Mouse (Mus musculus): ENCODE data around the gene Nid2.

Gene Nid2

DNA sequence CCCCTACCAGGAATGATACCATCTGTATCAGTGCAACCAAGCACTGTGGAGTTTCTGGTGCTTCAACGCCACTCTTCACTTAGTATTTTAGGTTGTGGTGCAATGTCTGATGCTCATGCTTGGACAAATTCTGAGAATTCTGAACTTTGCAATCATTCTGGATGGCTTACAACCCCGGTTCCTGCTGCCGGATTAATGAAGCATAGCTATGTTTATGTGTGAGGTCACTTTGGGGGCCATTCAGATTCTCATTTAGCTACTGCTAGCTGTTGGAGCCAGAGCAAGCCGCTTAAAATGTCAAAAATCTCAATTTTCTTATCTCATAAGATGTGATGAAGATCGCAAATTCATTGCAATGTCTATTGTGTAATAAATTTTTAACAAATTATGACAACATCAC is 6.2 kb upstream of the Nid2 start:
- no peak for DNase-seq (ENCODE audit: low spot score in 2 of 2)

GRCm38 (mm10) chr14:19746232-19746631 is 4.8 kb upstream of the Nid2 start:
- DNase-seq (ENCODE audit: low spot score in 2 of 2), result no peak

- no peak for DNase-seq (ENCODE audit: low spot score in 2 of 2)
Measured at GRCm38 (mm10) chr14:19746731-19747130, 4.3 kb upstream of the Nid2 start.

DNA sequence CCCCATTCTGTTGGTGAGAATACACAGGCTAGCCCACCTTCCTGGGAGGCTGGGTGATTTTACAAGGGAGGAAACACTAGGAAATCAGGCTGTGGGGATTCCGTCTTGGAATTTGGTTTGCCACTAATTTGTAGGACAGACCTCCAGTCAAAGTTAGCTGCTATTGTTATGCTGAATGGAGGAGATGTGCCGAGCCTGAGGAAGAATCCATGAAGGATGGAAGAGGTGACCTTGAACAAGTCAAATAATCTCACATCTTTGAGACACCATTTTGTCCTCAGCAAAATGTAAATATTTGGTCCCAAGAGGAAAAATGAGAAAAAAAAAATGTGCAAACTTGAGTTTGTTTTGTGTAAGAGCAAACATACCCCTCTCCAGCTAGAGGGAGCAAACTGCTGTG is 1.3 kb upstream of the Nid2 start:
- no peak for DNase-seq (ENCODE audit: low spot score in 2 of 2)

DNA sequence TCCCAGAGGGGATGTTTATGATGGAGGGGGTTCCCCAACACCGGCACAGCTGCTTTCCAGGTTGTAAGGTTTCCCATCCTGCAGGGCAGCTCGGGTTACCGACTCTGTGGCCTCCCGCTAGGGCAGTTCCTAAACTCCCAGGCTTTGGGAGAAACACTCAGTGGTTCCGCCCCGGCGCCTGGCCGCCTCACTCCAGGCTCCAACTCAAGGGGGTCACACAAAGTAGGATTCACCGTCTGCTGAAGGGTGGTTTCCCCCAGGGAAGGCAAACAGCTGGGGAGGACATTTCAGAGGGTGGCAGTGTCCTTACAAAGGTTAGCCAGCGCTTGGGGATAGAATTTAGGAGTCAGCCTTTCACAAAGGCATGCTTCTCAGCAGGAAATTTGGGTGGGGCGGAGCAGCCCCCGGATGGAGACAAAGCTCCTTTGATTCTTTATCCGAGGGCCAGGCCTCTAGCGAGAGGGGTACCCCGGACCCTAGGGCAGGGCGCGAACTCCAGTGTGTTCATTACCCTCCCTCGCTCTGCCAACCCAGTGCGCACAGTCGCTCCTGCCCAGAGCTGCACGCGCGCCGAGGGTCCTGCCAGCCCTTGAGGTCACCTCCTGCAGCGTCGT is 547 bp upstream of the Nid2 start:
- no peak for DNase-seq (ENCODE audit: low spot score in 2 of 2)

DNA sequence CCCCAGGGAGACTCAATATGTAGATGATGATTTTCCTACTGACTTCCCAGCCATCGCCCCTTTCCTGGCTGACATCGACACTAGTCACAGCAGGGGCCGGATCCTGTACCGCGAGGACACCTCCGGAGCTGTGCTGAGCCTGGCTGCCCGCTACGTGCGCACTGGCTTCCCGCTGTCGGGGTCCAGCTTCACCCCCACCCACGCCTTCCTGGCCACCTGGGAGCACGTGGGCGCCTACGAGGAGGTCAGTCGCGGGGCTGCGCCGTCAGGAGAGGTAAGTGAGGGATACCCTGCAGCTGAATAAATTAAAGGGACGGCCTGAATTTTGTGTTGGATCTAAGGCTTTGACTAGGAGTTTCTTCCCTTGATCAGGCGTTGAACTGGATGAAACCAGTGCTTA is 1.2 kb downstream of the Nid2 start:
- no peak for DNase-seq (ENCODE audit: low spot score in 2 of 2)

DNA sequence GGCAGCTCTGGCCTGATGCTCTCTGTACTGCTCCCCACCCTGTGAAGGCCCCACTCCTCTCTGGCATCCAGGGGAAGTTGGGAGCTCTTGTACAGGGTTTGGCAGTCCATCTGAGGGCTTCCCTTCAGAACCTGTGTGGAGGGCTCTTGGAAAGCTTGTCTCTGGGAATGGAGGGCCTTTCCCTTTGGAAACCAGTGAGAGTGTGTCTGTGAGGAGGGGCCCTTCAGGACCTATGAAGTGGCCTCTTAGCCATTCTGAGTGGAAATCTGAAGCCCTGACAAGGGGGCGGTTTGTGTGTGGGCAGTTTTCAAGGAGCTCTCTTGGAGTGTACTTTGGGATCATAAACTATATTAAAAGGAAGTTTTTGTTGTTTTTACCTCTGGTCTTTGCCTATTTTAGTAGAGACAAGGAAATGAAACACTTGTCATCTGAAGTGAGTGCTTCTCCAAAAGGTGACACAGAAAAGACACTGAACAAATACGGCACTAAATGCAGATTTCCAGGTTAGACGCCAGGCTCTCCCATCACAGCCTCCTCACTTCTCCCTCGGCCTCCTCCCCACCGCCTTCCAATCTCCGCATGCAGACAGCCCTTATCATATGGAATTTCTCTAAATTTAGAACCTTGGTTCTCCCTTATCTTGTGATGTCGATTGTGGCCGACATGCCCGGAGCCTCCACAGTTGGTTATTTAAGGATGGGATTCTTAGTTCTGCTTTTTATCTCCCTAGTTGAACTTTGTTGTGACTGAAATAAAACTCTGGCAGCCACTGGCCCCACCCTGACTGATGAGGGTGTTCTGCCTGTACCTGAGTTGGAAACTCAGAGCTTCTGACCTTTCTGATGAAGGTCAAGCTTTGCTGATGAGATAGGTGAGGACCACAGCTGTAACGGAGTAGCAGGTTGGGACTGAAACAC is 8.5 kb downstream of the Nid2 start:
- no peak for DNase-seq (ENCODE audit: low spot score in 2 of 2)

DNA sequence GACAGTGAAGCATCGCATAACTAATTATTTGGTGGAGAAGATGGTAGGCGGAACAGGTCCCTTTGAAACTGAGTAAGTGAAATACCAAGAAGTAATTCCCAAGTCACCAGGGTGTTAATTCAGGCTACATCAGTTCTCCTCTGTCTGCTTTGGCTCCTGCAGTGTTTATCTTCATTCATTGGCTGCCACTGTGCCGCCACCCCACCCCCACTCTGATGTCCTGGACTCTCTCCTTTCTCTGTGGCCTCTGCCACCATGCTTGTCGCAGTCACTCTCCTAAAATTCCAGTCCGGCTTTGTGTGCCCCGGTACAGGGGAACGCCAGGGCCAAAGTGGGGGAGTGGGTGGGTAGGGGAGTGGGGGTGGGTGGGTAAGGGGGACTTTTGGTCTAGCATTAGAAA is 9.7 kb downstream of the Nid2 start:
- no peak for DNase-seq (ENCODE audit: low spot score in 2 of 2)

DNA sequence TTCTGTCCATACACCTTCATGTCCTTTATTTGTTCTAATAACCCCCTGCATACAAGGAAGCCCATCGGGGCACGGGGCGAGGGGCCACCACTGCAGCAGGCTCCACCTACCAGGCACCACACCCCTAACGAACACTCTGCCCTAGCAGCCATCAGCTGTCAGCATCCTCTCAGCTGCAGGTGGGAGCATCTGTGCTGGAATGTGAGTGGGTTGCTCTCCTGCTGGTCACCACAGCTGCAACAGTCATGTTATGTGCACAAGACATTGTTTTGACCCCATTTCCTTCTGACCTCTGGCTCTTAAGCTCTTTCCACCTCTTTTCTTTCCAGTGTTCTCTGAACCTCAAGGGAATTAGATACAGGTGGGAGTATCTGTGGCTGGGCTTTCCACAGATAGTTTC is 10.9 kb downstream of the Nid2 start:
- DNase-seq (ENCODE audit: low spot score in 2 of 2), result no peak

- DNase-seq (ENCODE audit: low spot score in 2 of 2), result no peak
Measured at GRCm38 (mm10) chr14:19763527-19763926, 12.5 kb downstream of the Nid2 start.

DNA sequence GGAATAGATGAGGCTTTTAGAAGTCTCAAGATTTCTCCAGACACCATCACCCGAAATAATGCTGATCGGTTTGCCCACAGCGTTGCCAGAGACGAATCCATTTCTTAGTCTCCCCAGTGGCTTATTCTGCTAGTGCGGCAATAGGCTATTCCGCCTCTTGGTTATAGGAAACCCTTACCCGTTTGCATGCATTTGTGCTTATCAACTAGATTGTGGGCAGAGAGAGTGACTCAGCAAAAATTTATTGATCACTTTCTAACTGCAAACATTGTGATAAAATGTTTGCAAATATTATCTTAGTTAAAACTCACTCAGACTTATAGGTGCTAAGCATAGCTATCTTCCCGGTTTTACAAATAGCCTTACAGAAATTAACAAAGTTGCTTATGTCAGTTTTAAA is 13.3 kb downstream of the Nid2 start:
- no peak for DNase-seq (ENCODE audit: low spot score in 2 of 2)

DNA sequence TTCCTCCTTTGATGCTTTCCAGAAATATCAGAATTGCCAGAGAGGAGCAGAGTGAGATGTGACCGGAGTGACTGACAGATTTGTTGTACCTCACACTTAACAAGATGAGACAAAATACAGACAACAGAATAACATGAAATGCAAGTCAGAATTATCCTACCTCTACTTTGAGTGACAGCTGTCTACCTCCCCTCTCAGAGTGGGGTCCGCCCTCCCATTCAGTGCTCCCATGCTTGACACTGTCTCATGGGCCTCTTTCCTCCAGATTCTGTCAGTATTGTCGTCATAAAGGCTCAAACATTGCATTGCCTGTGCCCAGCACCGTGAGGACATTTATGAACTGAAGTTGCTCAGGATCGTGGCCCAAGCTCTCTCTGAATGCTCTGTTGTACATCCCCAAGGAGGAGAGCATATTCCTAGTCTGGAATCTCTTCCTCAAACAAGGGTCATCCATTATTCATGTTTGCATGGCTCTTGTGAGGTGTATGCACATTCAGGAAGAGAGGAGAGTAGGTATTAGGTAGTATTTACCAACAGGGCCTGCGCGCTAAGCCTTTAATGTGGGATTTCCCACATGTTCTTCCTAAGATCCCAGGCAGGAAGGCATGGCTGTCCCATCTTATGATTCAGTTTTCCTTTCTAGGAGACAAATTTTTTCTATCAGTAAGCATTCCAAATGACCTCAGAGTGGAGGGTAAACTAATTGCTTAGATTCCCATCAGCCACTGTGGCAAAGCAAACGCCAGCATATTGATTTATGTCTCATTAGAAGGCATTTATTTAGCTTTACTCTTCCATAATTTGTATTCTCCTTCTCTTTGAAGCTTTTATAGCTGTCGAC is 14.7 kb downstream of the Nid2 start:
- no peak for DNase-seq (ENCODE audit: low spot score in 2 of 2)

GRCm38 (mm10) chr14:19766380-19766649 is 15.2 kb downstream of the Nid2 start:
- DNase-seq (ENCODE audit: low spot score in 2 of 2), result no peak

- DNase-seq (ENCODE audit: low spot score in 2 of 2), result no peak
Measured at GRCm38 (mm10) chr14:19768648-19769047, 17.6 kb downstream of the Nid2 start.

GRCm38 (mm10) chr14:19769441-19770200 is 18.6 kb downstream of the Nid2 start:
- no peak for DNase-seq (ENCODE audit: low spot score in 2 of 2)

DNA sequence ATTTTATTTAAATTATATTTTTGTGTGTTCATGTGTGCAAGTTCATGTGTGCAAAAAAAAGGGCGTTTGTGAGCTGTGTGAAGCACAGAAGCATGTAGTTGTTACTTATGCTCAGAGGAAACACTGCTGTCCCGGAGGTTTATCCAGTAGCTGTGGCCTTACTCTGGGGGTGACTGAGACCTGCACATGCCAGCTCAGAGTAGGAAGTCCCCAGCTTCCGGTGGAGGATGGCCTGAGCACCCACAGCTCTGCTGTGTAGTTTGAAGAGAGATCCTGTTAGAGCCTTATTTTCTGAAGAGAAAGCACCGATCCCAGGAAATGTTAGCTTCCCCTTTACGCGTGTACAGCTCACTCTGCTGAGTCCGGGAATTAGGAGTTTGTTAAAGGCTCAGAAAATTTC is 20.1 kb downstream of the Nid2 start:
- no peak for DNase-seq (ENCODE audit: low spot score in 2 of 2)

DNA sequence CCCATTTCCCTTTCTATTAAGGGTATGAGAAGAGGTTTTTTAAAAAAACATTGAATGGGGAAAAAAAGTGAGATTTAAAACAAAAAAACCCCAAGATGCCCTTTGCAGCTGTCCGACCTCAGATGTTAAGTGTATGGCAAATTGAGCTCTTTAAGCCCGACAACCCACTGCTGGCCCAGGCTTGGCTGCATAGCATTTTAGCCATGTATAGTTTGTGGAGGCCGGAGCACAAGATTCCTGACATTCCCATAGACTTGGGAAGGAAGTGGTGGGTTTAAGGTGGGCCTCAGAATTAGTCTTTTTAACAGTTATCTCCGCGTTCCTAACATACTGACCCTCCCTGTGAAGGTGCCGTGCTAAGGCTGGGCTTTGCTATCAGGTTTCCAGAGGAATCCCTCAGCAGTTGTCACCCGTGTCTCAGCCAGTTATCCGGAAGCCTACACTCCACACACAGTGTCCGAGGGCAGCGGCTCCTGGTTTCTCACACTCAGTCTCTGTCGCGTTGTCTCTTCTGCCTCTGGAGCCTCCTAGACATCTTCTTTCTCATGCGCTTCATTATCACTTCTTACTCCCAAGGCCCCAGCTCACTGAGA is 23.1 kb downstream of the Nid2 start:
- no peak for DNase-seq (ENCODE audit: low spot score in 2 of 2)

DNA sequence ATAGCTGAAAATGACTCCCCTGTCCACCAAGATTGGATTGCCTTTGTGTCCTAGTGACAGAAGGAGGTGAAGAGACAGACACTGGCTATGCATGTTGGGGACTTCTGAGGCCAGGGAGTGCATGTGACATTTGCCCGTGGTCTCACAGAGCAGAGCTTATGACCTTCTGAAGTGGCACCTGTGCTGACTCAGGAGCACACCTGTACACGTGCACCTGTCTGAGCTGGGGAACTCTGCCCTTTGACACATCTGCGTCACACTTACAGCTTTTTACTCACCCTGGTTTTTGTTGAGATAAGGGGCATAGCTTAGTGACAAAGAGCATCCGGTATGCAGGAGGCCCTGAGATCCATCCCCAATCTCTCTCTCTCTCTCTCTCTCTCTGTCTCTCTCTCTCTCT is 24.4 kb downstream of the Nid2 start:
- DNase-seq (ENCODE audit: low spot score in 2 of 2), result no peak

GRCm38 (mm10) chr14:19776179-19776578 is 25.1 kb downstream of the Nid2 start:
- DNase-seq (ENCODE audit: low spot score in 2 of 2), result no peak

GRCm38 (mm10) chr14:19776890-19777289 is 25.8 kb downstream of the Nid2 start:
- DNase-seq (ENCODE audit: low spot score in 2 of 2), result peak in 1 of 2 experiments; percentile 11

GRCm38 (mm10) chr14:19777365-19777764 is 26.3 kb downstream of the Nid2 start:
- DNase-seq (ENCODE audit: low spot score in 2 of 2), result no peak

GRCm38 (mm10) chr14:19777945-19778344 is 26.9 kb downstream of the Nid2 start:
- no peak for DNase-seq (ENCODE audit: low spot score in 2 of 2)

All from frontal cortex, postnatal 36 days (tissue).